Mouse (Mus musculus): ENCODE data around the gene Kif12. TPM values are rescaled to one million over a fixed set of nuclear protein-coding genes. Genes with fewer than 3 reads are reported as not detected.

Kif12 gene
- total RNA-seq (2021), result not detected

- DNase-seq (ENCODE audit: extremely low spot score in 1 of 2, low spot score in 1 of 2), result no peak
Measured at GRCm38 (mm10) chr4:63171969-63172685, at the start of gene Kif12. Gene Kif12, minus strand, starts transcription at chr4:63172131.

GRCm38 (mm10) chr4:63221096-63221958, 49.4 kb upstream of the Kif12 start:
- DNase-seq (ENCODE audit: extremely low spot score in 1 of 2, low spot score in 1 of 2), result no peak

GRCm38 (mm10) chr4:63219635-63220034, 47.7 kb upstream of the Kif12 start:
- no peak for DNase-seq (ENCODE audit: extremely low spot score in 1 of 2, low spot score in 1 of 2)

- DNase-seq (ENCODE audit: extremely low spot score in 1 of 2, low spot score in 1 of 2), result no peak
Measured at GRCm38 (mm10) chr4:63219059-63219458, 47.1 kb upstream of the Kif12 start.

GRCm38 (mm10) chr4:63217513-63217912, 45.6 kb upstream of the Kif12 start:
- DNase-seq (ENCODE audit: extremely low spot score in 1 of 2, low spot score in 1 of 2), result no peak

GRCm38 (mm10) chr4:63216566-63216965, 44.6 kb upstream of the Kif12 start:
- DNase-seq (ENCODE audit: extremely low spot score in 1 of 2, low spot score in 1 of 2), result no peak

- DNase-seq (ENCODE audit: extremely low spot score in 1 of 2, low spot score in 1 of 2), result no peak
Measured at GRCm38 (mm10) chr4:63215993-63216531, 44.1 kb upstream of the Kif12 start.

GRCm38 (mm10) chr4:63215185-63215992, 43.5 kb upstream of the Kif12 start:
- DNase-seq (ENCODE audit: extremely low spot score in 1 of 2, low spot score in 1 of 2), result peak; percentile 74 to 87

- DNase-seq (ENCODE audit: extremely low spot score in 1 of 2, low spot score in 1 of 2), result no peak
Measured at GRCm38 (mm10) chr4:63213907-63214621, 42.1 kb upstream of the Kif12 start, which contains the start of gene Col27a1. Gene Col27a1, plus strand, starts transcription at chr4:63214004.

GRCm38 (mm10) chr4:63205583-63205982, 33.7 kb upstream of the Kif12 start:
- DNase-seq (ENCODE audit: extremely low spot score in 1 of 2, low spot score in 1 of 2), result no peak

- DNase-seq (ENCODE audit: extremely low spot score in 1 of 2, low spot score in 1 of 2), result no peak
Measured at GRCm38 (mm10) chr4:63203874-63204273, 31.9 kb upstream of the Kif12 start.

GRCm38 (mm10) chr4:63199366-63199765, 27.4 kb upstream of the Kif12 start:
- no peak for DNase-seq (ENCODE audit: extremely low spot score in 1 of 2, low spot score in 1 of 2)

- DNase-seq (ENCODE audit: extremely low spot score in 1 of 2, low spot score in 1 of 2), result no peak
Measured at GRCm38 (mm10) chr4:63194366-63194765, 22.4 kb upstream of the Kif12 start.

- no peak for DNase-seq (ENCODE audit: extremely low spot score in 1 of 2, low spot score in 1 of 2)
Measured at GRCm38 (mm10) chr4:63191641-63192040, 19.7 kb upstream of the Kif12 start.

- DNase-seq (ENCODE audit: extremely low spot score in 1 of 2, low spot score in 1 of 2), result no peak
Measured at GRCm38 (mm10) chr4:63186281-63186870, 14.4 kb upstream of the Kif12 start.

GRCm38 (mm10) chr4:63181556-63181955, 9.6 kb upstream of the Kif12 start:
- DNase-seq (ENCODE audit: extremely low spot score in 1 of 2, low spot score in 1 of 2), result peak; percentile 40 to 68

GRCm38 (mm10) chr4:63171122-63171521, 809 bp downstream of the Kif12 start:
- DNase-seq (ENCODE audit: extremely low spot score in 1 of 2, low spot score in 1 of 2), result no peak

- no peak for DNase-seq (ENCODE audit: extremely low spot score in 1 of 2, low spot score in 1 of 2)
Measured at GRCm38 (mm10) chr4:63170061-63170460, 1.9 kb downstream of the Kif12 start.

GRCm38 (mm10) chr4:63166323-63166722, 5.6 kb downstream of the Kif12 start:
- no peak for DNase-seq (ENCODE audit: extremely low spot score in 1 of 2, low spot score in 1 of 2)
